Mouse (Mus musculus): ENCODE data around the gene Hpn. TPM values are rescaled to one million over a fixed set of nuclear protein-coding genes. Genes with fewer than 3 reads are reported as not detected.
A peak's percentile ranks its signal among the peaks of the same experiment; 100 is the strongest.

Gene Hpn
- polyA plus RNA-seq, 1 experiment from 2014 or later, result 1.5 TPM

DNA sequence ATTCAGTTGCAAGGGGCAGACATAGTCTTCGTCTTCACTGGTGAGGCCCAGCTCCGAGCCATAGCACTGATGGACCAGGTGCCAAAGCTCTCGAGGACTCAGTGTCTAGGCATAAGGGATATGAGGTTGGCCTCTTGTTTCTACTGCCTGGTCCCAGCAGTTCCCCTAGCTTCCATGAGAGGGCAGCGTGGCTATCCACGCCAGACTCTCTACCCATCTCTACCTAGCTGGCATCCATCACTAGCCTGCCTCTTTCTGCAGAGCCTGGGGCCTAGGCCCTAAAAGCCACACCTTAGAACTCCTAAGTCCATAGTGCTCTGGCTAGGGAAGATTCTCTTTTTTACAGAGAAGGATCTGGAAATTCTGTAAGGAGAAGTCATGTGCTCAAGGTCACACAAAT, 24.7 kb upstream of the Hpn start:
- Histone ChIP-seq H3K4me1 (replicated peaks) (peaks cover 3% of the 10 kb centered on the region), H3K9ac (no peak overlapping the region), H3K4me3 (no peak overlapping the region), H3K27ac (peak overlapping the region; percentile 64), H3K9me3 (replicated peaks) (no peaks in the 10 kb centered on the region), H3K36me3 (peaks cover 83% of the 10 kb centered on the region), H3K4me2 (no peak overlapping the region), H3K27me3 (no peaks in the 10 kb centered on the region)
- WGBS, result 63% methylated on average over 5 of the region's 5 CpGs
- peak; percentile 49 for ATAC-seq (replicated peaks; ENCODE audit: insufficient number of reproducible peaks, insufficient read depth, low FRiP score, low read depth)

DNA sequence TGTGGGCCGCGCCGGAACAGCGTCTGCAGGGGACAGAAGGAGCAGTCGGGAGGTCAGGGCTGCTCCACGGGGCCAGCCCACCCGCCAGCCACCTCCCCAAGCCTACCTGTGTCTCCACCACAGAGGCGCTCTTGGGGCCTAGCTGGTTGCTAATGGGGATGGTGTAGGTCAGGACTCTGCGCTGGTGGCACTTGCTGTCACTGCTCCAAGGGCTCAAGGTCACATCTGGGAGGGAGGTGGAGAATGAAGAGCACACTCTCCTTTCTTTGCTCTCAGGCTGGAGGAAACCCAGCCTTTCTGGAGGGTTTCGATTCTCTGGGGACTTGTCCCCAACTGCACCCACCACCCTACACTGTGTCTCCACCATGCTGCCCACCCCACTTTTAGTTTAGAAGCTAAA, 20.6 kb upstream of the Hpn start:
- no peak overlapping the region for H3K4me2 ChIP-seq
- H3K9ac ChIP-seq, result no peak overlapping the region
- no peaks in the 10 kb centered on the region for H3K9me3 ChIP-seq (replicated peaks)
- 94% methylated on average over 10 of the region's 10 CpGs for whole genome bisulfite sequencing
- no peak for ATAC-seq (replicated peaks; ENCODE audit: insufficient number of reproducible peaks, insufficient read depth, low FRiP score, low read depth)
- peaks cover 3% of the 10 kb centered on the region for H3K4me1 ChIP-seq (replicated peaks)
- H3K4me3 ChIP-seq, result no peak overlapping the region
- H3K36me3 ChIP-seq, result peaks cover 92% of the 10 kb centered on the region
- H3K27ac ChIP-seq, result no peak overlapping the region
- H3K27me3 ChIP-seq, result no peaks in the 10 kb centered on the region

DNA sequence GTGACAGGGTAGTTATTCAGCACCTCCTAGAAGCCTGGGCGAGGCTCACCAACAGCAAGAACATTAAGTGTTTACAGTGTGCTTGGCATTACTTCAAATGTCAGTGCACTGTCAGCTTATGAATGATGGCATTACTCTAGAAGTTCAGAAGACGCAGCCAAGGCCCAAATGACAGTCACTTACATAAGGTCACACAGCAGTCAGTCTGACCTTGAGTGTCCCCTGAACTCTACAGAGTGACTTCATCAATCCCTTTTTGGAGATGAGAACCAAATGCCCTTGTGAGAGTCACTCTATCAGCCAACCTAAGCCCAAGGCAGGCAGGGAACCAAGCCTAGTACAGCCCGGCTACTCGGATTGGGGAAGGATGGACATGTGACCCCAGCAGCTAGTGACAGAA, 16.8 kb upstream of the Hpn start:
- peaks cover 12% of the 10 kb centered on the region for H3K4me1 ChIP-seq (replicated peaks)
- H3K4me2 ChIP-seq, result no peak overlapping the region
- peaks cover 8% of the 10 kb centered on the region for H3K27me3 ChIP-seq
- peaks cover 83% of the 10 kb centered on the region for H3K36me3 ChIP-seq
- ATAC-seq (replicated peaks; ENCODE audit: insufficient number of reproducible peaks, insufficient read depth, low FRiP score, low read depth), result no peak
- H3K4me3 ChIP-seq, result no peak overlapping the region
- no peaks in the 10 kb centered on the region for H3K9me3 ChIP-seq (replicated peaks)
- WGBS, result 84% methylated on average over 4 of the region's 4 CpGs
- no peak overlapping the region for H3K9ac ChIP-seq
- H3K27ac ChIP-seq, result no peak overlapping the region

DNA sequence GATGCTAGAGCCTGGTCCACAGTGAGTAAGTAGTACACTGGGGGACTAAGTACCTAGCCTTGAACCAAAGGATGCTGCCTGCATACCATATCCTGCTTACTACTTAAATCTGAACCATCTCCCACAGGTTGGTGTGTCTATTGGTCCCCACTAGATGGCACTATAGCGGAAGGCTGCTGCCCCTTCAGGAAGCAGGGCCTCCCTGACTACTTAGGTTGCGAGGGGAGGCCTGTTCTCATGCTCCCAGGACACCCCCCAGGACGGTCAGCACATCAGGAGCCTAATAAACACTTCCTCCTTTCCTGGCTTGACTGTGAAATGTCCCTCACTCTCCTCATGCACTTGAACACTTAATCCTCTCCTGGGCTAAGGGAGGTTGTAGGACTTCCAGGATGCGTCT, 15.8 kb upstream of the Hpn start:
- H3K4me2 ChIP-seq, result no peak overlapping the region
- no peak overlapping the region for H3K27ac ChIP-seq
- 34% methylated on average over 4 of the region's 4 CpGs for WGBS
- H3K36me3 ChIP-seq, result peaks cover 73% of the 10 kb centered on the region
- H3K9me3 ChIP-seq (replicated peaks), result no peaks in the 10 kb centered on the region
- peaks cover 18% of the 10 kb centered on the region for H3K27me3 ChIP-seq
- peaks cover 22% of the 10 kb centered on the region for H3K4me1 ChIP-seq (replicated peaks)
- no peak overlapping the region for H3K9ac ChIP-seq
- no peak overlapping the region for H3K4me3 ChIP-seq
- no peak for ATAC-seq (replicated peaks; ENCODE audit: insufficient number of reproducible peaks, insufficient read depth, low FRiP score, low read depth)

DNA sequence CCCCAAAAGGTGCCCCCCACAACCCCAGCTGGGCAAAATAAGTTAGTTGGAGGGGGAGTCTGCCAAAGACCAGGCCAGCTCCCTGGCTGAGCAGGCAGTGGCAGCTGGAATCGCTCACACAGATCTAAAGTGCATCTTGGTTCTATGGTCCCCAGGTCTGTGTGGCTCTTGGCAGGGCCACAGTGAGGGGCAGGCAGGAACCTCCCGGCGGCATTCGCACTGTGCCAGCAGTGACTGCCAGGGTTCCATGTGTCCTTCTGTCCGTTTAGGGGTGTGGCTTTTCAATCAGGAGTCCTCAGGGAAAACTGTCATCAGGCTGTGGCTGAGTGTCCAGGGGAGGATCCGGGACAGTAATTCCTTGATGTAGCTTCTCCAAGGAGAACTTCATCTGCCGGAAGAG, 15.1 kb upstream of the Hpn start:
- peaks cover 66% of the 10 kb centered on the region for H3K36me3 ChIP-seq
- peaks cover 25% of the 10 kb centered on the region for H3K27me3 ChIP-seq
- H3K4me1 ChIP-seq (replicated peaks), result peaks cover 25% of the 10 kb centered on the region
- no peaks in the 10 kb centered on the region for H3K9me3 ChIP-seq (replicated peaks)
- no peak overlapping the region for H3K9ac ChIP-seq
- H3K4me2 ChIP-seq, result no peak overlapping the region
- 92% methylated on average over 7 of the region's 7 CpGs for WGBS
- no peak for ATAC-seq (replicated peaks; ENCODE audit: insufficient number of reproducible peaks, insufficient read depth, low FRiP score, low read depth)
- no peak overlapping the region for H3K27ac ChIP-seq
- H3K4me3 ChIP-seq, result no peak overlapping the region

DNA sequence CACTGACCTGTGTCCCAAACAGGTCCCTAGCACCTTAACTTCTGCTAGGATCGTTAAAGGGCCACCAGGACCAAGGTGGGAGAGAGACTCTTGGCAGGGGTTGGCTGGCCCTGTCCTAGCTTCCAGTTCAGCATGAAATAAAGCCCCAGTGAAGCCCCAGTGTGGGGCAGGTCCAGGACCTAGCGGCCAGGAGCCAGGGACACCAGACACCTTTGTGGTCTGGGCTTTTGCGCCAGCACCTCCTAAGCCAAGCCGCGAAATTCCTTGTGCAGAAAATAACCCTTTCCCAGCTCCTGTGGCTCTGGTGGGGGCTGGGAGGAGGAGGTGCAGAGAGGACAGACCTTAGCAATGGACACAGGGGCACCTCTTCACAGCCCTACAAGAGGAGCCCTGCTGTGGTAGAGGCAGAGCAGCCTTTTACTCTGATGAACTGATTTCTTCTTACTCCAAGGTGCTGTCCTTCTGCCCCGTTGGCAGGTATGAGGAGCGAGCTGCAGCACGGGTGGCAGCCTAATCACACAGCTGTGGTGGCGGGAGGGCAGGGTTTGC, 13.1 kb upstream of the Hpn start:
- peaks cover 25% of the 10 kb centered on the region for H3K4me1 ChIP-seq (replicated peaks)
- H3K9me3 ChIP-seq (replicated peaks), result no peaks in the 10 kb centered on the region
- no peak overlapping the region for H3K4me3 ChIP-seq
- no peak for ATAC-seq (replicated peaks; ENCODE audit: insufficient number of reproducible peaks, insufficient read depth, low FRiP score, low read depth)
- H3K4me2 ChIP-seq, result no peak overlapping the region
- peaks cover 47% of the 10 kb centered on the region for H3K36me3 ChIP-seq
- 48% methylated on average over 9 of the region's 9 CpGs for WGBS
- peaks cover 29% of the 10 kb centered on the region for H3K27me3 ChIP-seq
- H3K27ac ChIP-seq, result no peak overlapping the region
- H3K9ac ChIP-seq, result no peak overlapping the region

DNA sequence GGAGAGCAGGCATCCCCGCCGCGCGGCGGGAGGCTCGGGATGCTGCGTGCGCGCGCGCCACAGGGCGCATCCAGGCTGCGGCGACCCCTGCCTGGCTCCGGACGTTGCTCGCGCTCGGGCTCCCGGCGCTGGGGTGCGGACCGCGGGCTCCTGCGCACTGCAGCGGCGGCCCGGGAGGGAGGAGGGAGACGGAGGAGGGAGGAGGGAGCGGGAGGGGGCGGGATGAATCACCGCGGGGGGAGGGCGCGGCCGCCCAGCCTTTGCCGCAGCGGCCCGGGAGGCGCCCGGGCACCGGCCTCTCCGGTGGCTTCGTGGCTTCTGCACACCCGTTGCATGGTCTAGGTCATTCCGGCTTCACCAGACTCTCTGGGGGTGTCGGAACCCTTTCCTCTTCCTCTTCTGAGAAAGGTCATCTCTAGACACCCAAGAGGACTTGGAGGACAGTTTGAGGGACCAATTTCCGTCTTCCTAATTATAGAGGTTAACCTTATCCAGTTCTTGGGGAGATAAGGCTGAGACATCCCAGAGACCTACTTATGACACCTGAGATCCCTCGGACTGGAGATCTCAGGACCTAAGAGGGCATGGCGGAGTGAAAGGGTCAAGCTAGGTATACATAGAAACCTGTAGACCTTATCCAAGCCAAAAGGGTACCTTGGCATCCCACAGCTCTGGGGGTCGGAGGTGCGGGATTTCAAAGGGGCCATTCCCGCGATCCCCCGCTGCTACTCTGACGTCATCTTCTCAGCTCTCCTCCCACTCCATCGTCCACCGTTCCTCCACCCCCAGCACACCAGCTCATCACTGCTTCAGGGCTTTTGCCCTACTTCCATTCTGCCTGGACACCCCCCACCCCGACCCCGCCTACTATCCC, 12.0 kb upstream of the Hpn start, which contains the start of gene Scn1b:
Scn1b (minus strand) TSS at position 153 of the 874 bp plus-strand sequence.
- no peaks in the 10 kb centered on the region for H3K9me3 ChIP-seq (replicated peaks)
- H3K36me3 ChIP-seq, result peaks cover 35% of the 10 kb centered on the region
- no peak within 1 kb of the TSS for H3K27ac ChIP-seq
- H3K9ac ChIP-seq, result peak within 1 kb of the TSS; percentile 75
- peak within 1 kb of the TSS; percentile 100 for H3K4me2 ChIP-seq
- H3K27me3 ChIP-seq, result peaks cover 29% of the 10 kb centered on the region
- peaks cover 25% of the 10 kb centered on the region for H3K4me1 ChIP-seq (replicated peaks)
- peak within 1 kb of the TSS; percentile 67 for H3K4me3 ChIP-seq
- ATAC-seq (replicated peaks; ENCODE audit: insufficient number of reproducible peaks, insufficient read depth, low FRiP score, low read depth), result peak; percentile 51
- WGBS, result 1% methylated on average over 33 of the region's 60 CpGs

DNA sequence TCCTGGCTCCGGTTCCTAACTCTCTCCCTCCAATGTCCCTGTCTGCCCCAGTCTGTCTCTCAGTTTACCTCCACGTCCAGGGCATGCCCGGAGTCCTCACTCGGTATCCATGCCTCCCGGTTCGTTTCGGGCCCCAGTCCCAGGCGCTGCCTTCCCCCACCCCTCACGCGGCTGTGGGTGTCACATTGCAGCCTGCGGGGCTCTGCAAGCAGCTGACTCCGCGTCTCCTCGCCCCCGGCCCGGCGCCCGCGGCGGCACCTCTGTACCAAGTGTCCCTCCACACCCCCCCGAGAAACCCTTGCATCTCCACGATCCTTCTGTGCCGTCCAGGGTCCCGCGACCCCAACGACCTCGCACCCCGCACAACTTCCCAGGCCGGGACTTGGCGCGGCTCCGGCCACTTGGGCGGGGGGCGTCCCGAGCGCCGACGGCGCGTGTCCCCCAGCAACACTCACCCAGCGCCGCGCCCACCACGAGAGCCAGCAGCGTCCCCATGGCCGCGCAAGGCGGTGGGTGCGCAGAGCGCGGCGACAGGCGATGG, 11.2 kb upstream of the Hpn start:
- H3K36me3 ChIP-seq, result peaks cover 27% of the 10 kb centered on the region
- peak overlapping the region; percentile 67 for H3K4me3 ChIP-seq
- H3K9me3 ChIP-seq (replicated peaks), result no peaks in the 10 kb centered on the region
- peak overlapping the region; percentile 100 for H3K4me2 ChIP-seq
- H3K4me1 ChIP-seq (replicated peaks), result peaks cover 25% of the 10 kb centered on the region
- H3K27ac ChIP-seq, result no peak overlapping the region
- peak overlapping the region; percentile 75 for H3K9ac ChIP-seq
- WGBS, result 1% methylated on average over 53 of the region's 53 CpGs
- peaks cover 29% of the 10 kb centered on the region for H3K27me3 ChIP-seq
- ATAC-seq (replicated peaks; ENCODE audit: insufficient number of reproducible peaks, insufficient read depth, low FRiP score, low read depth), result no peak

DNA sequence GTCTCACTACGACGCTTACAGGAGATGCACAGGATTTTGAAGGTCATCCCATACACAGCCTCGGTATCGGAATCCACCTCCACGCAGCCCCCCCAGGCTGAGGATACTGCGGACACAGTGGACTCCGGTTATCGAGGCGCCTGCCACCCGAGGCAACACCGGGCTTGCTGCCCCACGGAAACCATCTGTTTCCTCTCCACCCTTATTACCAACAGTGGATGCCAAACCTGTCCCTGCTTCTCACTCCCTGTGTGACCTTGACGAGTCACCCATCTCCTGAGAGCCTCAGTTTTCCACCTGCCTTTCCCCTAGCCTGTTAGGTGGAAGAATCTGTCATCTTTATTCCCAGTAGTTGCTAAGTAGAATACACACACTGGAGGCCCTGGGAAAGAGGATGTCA, 10.0 kb upstream of the Hpn start:
- Histone ChIP-seq H3K9ac (no peak overlapping the region), H3K27me3 (peaks cover 29% of the 10 kb centered on the region), H3K4me3 (no peak overlapping the region), H3K27ac (no peak overlapping the region), H3K4me1 (replicated peaks) (peaks cover 25% of the 10 kb centered on the region), H3K4me2 (no peak overlapping the region), H3K9me3 (replicated peaks) (no peaks in the 10 kb centered on the region), H3K36me3 (peaks cover 17% of the 10 kb centered on the region)
- no peak for ATAC-seq (replicated peaks; ENCODE audit: insufficient number of reproducible peaks, insufficient read depth, low FRiP score, low read depth)
- WGBS, result 72% methylated on average over 13 of the region's 13 CpGs

DNA sequence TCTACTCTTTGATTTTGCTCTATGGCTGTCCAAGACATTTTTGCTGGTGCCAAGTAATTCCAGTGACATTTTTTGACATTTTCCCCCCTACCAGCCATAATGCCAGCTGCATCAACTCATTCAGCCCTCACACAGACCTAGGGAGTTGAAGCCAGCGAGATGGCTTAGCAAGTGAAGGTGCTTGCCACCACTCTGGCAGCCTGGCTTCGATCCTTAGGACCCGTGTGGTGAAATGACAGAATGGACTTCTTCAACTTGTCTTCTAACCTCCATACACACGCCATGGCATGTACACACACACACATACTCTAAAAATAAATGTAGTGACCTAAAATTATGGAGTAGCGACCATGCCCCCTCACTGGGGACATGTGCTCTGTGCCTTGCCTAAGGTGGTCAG, 9.3 kb upstream of the Hpn start:
- peaks cover 25% of the 10 kb centered on the region for H3K4me1 ChIP-seq (replicated peaks)
- H3K36me3 ChIP-seq, result peaks cover 10% of the 10 kb centered on the region
- peaks cover 29% of the 10 kb centered on the region for H3K27me3 ChIP-seq
- H3K27ac ChIP-seq, result no peak overlapping the region
- no peak overlapping the region for H3K9ac ChIP-seq
- H3K9me3 ChIP-seq (replicated peaks), result no peaks in the 10 kb centered on the region
- H3K4me3 ChIP-seq, result no peak overlapping the region
- ATAC-seq (replicated peaks; ENCODE audit: insufficient number of reproducible peaks, insufficient read depth, low FRiP score, low read depth), result no peak
- 80% methylated on average over 5 of the region's 5 CpGs for WGBS
- H3K4me2 ChIP-seq, result no peak overlapping the region

DNA sequence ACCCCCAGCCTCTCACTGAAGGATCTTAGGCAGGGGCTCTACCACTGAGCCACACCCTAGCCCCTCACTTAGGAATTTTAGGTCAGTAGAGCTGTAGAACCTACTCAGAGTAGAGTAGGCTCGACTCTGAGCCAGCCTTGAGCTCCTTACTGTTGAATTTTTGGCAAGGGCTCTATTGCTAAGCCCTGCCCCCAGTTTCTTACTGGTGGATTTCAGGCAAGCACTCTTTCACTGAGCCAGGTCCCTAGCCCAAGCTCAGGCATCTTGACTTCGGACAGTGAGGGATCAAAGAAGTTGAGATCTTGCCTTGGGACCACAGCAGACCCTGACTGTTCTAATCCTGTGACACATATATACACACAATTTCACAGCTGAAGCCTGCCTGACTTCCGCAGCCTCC, 8.6 kb upstream of the Hpn start:
- 78% methylated on average over 3 of the region's 3 CpGs for WGBS
- peaks cover 27% of the 10 kb centered on the region for H3K4me1 ChIP-seq (replicated peaks)
- H3K9me3 ChIP-seq (replicated peaks), result no peaks in the 10 kb centered on the region
- H3K9ac ChIP-seq, result no peak overlapping the region
- no peak overlapping the region for H3K4me2 ChIP-seq
- H3K4me3 ChIP-seq, result no peak overlapping the region
- ATAC-seq (replicated peaks; ENCODE audit: insufficient number of reproducible peaks, insufficient read depth, low FRiP score, low read depth), result no peak
- peaks cover 3% of the 10 kb centered on the region; the same call in 1 of the 2 replicates for H3K36me3 ChIP-seq
- H3K27me3 ChIP-seq, result peaks cover 29% of the 10 kb centered on the region
- no peak overlapping the region for H3K27ac ChIP-seq
